Mouse (Mus musculus): ENCODE data around the gene Lasp1. TPM values are rescaled to one million over a fixed set of nuclear protein-coding genes. Genes with fewer than 3 reads are reported as not detected.
A peak's percentile ranks its signal among the peaks of the same experiment; 100 is the strongest.

The Lasp1 gene
- total RNA-seq, 4 experiments from 2014 or later, result 131 to 177 (median 143) TPM

DNA sequence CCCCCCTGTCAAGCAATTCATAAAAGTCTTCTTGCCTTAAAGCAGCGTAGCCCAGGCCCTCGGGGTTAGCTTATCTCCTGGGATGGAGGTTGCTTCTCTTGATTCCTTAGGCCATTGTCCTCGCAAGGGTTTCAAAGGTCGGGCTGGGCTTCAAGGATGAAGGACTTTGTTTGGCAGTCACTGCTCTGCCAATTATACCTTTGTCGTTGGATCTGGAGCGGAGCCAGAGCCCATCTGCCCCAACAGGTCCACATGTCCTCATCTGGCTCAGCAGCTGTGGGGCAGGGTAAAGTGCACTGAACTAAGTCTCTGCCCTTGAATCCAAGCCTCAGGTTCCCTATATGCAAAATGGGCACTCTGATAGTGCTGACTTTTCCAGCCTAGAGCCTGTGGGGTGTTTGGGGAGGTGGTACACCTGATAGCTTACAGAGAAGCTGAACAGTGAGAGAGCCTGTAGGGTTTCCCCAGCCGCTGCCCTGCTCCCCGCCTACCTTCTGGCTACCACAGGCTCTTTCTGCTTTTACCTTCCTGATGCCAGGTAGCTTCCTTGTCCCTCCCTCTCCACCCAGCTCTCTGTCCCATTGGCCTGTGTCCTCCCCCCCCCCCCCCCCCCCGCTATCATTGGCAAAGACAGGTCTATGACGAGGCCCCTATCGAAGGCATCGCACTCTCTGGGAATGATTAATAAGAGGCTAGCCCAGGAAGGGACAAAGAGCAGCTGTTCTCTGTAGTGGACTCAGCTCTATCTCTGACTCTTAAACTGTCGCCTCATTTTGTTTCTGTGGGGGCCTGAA is 13.0 kb downstream of the Lasp1 start:
- DNase-seq, result no peak

DNA sequence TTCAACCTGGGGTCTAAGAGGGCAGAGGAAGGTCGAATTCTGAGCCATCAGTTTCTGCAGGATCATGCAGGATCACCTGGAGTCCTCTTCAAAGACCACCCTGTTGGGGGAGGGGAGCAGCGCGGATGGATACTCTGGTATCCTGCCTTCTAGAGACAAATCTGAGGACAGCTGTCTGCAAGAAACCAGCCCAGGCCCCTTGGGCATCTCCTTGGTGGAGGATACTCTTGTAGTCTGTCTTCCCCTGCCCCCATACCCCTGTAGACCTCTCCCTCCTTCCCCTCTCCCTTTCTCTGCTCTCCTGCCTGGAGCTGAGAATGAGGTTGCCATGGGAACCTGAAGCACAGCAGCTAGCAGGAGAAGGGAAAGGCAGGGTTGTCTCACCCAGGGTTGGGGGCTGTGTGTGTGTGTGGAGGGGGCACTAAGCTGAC is 13.7 kb downstream of the Lasp1 start:
- no peak for DNase-seq

GRCm38 (mm10) chr11:97813085-97813484 is 14.3 kb downstream of the Lasp1 start:
- no peak for DNase-seq

- DNase-seq, result no peak
Observed at GRCm38 (mm10) chr11:97813746-97814515, 15.1 kb downstream of the Lasp1 start.

- no peak for DNase-seq
Observed at GRCm38 (mm10) chr11:97815736-97816135, 16.9 kb downstream of the Lasp1 start.

DNA sequence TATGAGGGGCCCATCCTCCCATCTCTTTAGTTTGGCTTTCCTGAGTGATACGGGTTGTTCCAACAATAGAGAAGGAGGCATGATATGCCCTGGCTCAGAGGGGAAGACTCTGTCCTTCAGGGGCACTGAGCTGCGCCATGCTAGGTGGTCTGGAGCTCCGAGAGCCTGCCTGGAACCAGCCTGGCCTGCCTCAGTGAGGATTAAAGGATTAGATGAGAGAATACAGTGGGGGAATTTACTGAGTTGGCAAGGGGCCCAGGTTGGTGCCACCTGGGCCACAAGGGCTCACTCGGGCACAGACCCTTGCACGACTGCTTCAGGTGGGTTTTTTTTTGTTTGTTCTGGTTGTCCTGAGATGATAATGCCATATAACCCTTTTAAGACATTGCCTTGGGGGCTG is 17.4 kb downstream of the Lasp1 start:
- DNase-seq, result no peak

DNA sequence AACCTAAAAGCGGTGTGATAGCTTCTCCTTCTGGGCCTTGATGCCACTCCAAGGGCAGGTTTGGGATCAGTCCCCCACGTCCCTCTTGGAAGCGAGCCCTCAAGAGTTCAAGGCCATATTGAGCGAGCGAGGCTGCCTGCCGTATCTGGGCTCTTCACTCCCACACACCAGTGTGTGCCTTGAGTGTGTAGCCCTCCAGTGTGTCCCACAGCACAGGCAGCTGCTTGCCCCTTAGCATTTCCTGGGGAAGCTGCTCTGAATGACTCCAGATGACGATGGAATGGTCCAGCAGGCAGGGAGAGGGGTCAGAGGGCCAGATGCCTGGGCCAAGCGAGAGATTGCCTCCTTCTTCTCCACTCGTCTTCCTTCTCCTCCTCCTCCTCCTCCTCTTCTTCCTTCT is 18.1 kb downstream of the Lasp1 start:
- DNase-seq, result no peak

- DNase-seq, result no peak
Observed at GRCm38 (mm10) chr11:97817379-97817778, 18.6 kb downstream of the Lasp1 start.

DNA sequence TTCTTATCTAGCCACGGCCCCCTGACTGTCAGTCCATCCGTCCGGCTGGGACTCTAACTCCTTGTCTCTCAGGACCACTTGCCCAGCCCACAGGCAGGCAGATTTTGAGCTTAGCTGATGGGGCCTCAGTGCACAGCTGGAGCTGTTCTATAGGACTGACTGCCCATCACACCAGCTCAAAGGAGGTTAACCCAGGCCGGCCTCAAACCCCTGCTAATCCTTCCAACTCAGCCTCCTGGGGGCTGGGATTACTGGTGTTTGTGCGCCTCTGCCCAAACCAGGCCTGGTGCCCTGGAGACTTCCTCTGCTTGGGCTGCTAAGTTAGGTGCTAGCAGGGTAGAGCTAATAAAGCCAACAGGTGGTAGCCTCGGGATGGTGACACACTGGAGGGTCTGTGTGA is 19.2 kb downstream of the Lasp1 start:
- DNase-seq, result no peak

DNA sequence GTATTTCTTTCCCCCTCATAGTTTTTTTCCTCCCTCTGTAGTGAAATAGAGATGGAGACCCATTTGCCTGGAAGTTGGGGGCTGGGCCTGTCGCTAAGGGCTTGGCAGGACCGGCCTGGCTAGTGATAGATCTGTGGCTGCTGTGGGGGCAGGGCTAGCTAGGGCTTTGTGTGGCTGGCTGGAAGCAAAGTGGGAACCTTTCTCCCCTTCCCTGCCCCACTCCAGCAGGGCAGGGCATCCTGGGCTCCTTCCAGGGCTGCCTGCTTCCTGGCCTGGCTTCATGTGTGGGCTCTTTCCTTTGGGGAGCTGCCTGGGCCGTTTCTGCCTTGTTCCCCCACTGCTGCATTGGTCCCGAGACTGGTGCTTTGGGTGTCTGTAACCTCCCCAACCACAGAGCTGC is 19.8 kb downstream of the Lasp1 start:
- DNase-seq, result no peak

- no peak for DNase-seq
Observed at GRCm38 (mm10) chr11:97819102-97819501, 20.3 kb downstream of the Lasp1 start.

DNA sequence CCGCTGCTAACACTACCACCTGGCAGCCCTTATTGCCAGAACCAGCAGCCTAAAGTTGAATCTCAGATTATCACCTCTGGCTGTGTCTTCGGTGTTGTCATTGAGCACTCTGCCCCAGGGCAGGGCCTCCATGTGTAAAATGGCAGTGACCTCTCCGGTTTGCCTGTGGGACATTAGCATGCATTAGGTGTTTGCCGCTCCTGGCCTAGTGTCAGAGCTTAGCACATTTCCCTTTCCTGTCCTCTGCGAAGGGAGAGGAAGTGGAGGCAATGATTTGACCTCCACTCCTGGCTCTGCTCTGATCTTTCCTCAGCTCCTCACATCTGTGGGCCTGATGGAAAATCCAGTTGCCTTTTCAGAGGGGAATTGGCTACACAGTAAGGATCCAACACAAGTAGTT is 21.1 kb downstream of the Lasp1 start:
- DNase-seq, result no peak

- DNase-seq, result peak; percentile 86
Observed at GRCm38 (mm10) chr11:97820840-97821239, 22.0 kb downstream of the Lasp1 start.

GRCm38 (mm10) chr11:97821401-97822064 is 22.7 kb downstream of the Lasp1 start:
- DNase-seq, result no peak

DNA sequence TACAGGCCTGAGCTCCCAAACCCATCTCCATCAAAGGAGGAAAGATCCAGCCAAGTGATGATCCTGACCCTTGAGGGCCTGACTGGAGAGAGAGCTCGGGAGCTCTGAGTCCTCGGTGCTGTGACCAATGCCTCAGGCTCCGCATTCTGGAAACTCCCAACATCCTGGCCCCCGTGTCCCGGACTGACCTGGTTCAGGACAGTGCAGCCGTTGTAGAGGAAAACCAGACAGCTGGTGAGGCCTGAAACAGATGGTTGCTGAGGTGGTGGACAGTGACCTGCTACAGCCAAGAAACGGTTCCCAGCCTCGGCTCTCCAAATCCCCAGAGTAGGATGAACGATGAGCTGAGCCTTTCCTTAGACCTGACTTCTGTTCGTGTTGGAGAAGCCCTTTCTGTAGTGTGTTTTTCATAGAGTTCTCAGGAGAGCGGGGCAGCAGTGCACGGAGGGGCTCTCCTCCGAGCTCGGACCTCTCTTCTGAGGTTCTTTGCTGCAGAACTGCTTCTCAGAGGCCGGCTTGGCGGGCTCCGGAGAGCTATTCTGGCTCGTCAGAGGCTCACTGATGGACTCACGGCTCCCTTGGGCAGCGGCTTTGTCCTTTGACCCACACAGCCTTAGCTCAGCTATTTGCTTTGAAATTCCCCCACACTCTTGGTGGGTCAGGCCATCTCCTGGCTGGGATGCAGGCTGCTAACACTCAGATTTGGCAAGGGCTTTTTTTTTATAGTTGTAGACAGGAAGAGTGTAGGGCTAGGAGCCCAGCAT is 24.2 kb downstream of the Lasp1 start:
- no peak for DNase-seq

DNA sequence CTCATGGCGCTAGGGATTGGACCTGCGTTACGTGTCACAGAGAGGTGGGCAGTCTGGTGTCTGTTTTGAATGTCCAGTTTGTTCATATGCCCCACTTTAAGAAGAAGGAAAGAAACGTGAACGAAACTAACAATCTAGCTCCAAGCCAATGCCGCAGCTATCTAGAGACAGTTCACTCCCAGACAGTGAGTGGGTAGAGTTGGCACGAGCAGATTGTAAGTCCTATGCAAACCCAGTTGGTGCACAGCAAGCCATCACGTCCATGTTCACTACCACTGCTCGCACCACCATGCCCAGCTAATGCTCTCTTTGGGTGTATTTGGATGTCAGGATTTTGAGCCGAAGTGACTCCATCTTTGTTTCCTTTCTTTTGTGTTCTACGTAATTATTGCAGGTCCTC is 25.4 kb downstream of the Lasp1 start:
- DNase-seq, result no peak

DNA sequence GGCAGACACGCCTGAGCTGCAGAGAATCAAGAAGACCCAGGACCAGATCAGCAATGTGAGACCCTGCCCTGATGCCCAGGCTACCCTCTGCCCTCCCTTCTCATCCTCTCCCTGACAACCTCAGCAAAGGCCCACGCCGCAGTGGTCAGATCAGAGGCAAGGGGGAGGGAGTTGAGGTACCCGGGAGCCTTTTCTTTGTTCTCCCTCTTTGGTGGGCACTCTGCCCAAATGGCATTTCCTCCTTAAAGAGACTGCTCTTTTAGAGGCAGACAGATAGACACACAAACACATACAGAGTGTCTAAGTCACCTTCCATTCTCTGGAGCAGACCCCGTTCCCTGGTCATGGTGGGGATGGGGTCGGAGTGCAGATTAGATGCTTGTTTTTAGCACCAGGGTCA is 26.1 kb downstream of the Lasp1 start:
- DNase-seq, result no peak

DNA sequence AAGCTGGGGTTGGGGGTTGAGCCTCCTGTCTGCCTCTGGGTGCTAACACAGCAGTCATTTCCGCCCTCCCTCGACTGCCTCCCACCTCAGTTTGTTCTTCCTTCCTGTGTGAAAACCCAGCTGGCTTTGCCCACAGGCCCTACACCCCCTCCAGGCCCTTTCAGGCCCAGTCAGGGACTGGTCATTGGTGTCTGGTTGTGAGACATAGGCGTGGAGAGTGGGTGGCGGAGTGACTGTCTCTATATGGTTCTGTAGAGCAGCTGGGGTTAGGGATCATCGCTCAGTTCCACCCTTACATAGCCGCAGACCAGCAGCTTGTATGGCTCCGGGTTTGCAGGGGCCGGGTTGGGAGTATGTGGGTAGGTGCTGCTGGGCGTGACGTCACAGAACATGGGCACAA is 26.5 kb downstream of the Lasp1 start:
- no peak for DNase-seq

GRCm38 (mm10) chr11:97825971-97826370 is 27.2 kb downstream of the Lasp1 start:
- DNase-seq, result no peak

- DNase-seq, result no peak
Observed at GRCm38 (mm10) chr11:97826414-97826813, 27.6 kb downstream of the Lasp1 start.

GRCm38 (mm10) chr11:97827654-97828053 is 28.9 kb downstream of the Lasp1 start:
- DNase-seq, result no peak

GRCm38 (mm10) chr11:97829365-97829764 is 30.6 kb downstream of the Lasp1 start:
- no peak for DNase-seq

Measured in adrenal gland, adult 8-10 months (tissue).